Mouse (Mus musculus) hindbrain, embryonic 12.5 days (tissue): ENCODE results near the gene Fn3k. TPM values are rescaled to one million over a fixed set of nuclear protein-coding genes. Genes with fewer than 3 reads are reported as not detected.

Source experiments
- ATAC-seq: fragments of 200-750 bp; cut with Nextera tagmentation; 2 replicates; pipeline ENCODE4 v1.8.0; 2017; ENCODE audit warnings: moderate TSS enrichment; ENCODE audit not compliant: low FRiP score
- H3K27ac ChIP-seq: fragments of 300-500 bp; sonication (generic); 2 replicates; pipeline ENCODE4 v1.5.1; 2016; ENCODE audit warnings: mild to moderate bottlenecking
- H3K27me3 ChIP-seq: fragments of 300-500 bp; sonication (generic); 2 replicates; pipeline ENCODE4 v1.6.1; 2016; ENCODE audit warnings: mild to moderate bottlenecking
- H3K36me3 ChIP-seq: fragments of 300-500 bp; sonication (generic); 2 replicates; pipeline ENCODE4 v1.6.1; 2016; ENCODE audit warnings: mild to moderate bottlenecking
- H3K4me1 ChIP-seq: fragments of 300-500 bp; sonication (generic); 2 replicates; pipeline ENCODE4 v1.6.1; 2016
- H3K4me2 ChIP-seq: fragments of 300-500 bp; sonication (generic); replicated peaks from 2 replicates; pipeline ENCODE4 v1.6.1; 2016; ENCODE audit warnings: mild to moderate bottlenecking
- H3K4me3 ChIP-seq: fragments of 300-500 bp; sonication (generic); 2 replicates; pipeline ENCODE4 v1.5.1; 2016; ENCODE audit warnings: mild to moderate bottlenecking
- H3K9ac ChIP-seq: fragments of 300-500 bp; sonication (generic); 2 replicates; pipeline ENCODE4 v1.6.1; 2016; ENCODE audit warnings: mild to moderate bottlenecking, moderate library complexity
- H3K9me3 ChIP-seq: fragments of 300-500 bp; sonication (generic); replicated peaks from 2 replicates; pipeline ENCODE4 v1.6.1; 2016; ENCODE audit warnings: mild to moderate bottlenecking
- WGBS: fragments of 180-500 bp; shearing (Covaris S2); methylation state at CpG from one replicate; pipeline ENCODE4 v1.1.7; 2016; 5-methylcytosine and 5-hydroxymethylcytosine counted together
- polyA plus RNA-seq: library from polyadenylated mRNA; unstranded; fragments of >200 nt; fragmentation: Nextera tagmentation; extraction: Ambion mirVana; gene quantifications from 2 replicates; pipeline ENCODE4 v1.2.1, GENCODE M21; 2016

The Fn3k gene
- polyA plus RNA-seq, 1 experiment from 2014 or later: 2.8 TPM

DNA sequence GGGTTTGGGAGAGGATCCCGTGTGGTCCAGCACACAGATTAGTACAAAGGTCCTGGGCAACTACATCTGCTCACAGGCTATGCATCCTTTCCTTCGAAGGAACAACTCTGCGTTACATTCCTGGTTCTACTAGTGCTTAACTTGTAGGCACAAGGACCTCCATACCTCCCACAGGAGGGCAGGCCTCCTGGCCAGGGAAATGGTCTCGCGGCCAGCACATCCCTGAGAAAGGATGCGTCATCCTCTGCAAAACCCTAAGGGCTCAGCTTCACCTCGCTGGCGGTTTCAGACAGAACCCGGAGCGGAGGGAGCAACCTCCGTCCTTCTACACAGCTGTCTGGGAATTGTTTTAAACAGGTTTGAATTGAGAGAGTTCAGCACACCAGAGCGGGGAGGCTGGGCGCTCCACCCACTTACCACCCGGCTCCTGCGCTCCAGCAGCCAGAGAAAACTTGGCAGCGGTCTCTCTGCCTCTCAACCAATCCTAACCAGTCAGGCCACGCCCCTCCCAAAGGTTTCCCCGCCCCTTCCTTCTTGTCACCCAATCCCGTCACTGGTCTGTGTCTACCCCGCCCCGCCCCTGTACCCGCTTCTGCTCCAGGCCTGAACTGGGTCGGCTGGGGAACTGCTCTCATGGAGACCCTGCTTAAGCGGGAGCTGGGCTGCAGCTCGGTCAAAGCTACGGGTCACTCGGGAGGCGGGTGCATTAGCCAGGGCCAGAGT lies 13.7 kb upstream of the Fn3k start, which contains the start of gene Fn3krp:
Gene Fn3krp (plus strand): TSS at position 572 of the 723 bp plus-strand sequence.
- H3K27ac ChIP-seq: peak within 1 kb of the TSS; percentile 75
- H3K27me3 ChIP-seq: peaks cover 2% of the 10 kb centered on the region; the same call in 1 of the 2 replicates
- H3K36me3 ChIP-seq: no peaks in the 10 kb centered on the region
- ATAC-seq: peak; percentile 99
- H3K9ac ChIP-seq: peak within 1 kb of the TSS; percentile 64
- H3K4me3 ChIP-seq: peak within 1 kb of the TSS; percentile 61
- WGBS: 2% methylated on average over 28 of the region's 28 CpGs
- no peaks in the 10 kb centered on the region for H3K9me3 ChIP-seq
- peak within 1 kb of the TSS; percentile 83 for H3K4me2 ChIP-seq
- H3K4me1 ChIP-seq: peaks cover 12% of the 10 kb centered on the region

DNA sequence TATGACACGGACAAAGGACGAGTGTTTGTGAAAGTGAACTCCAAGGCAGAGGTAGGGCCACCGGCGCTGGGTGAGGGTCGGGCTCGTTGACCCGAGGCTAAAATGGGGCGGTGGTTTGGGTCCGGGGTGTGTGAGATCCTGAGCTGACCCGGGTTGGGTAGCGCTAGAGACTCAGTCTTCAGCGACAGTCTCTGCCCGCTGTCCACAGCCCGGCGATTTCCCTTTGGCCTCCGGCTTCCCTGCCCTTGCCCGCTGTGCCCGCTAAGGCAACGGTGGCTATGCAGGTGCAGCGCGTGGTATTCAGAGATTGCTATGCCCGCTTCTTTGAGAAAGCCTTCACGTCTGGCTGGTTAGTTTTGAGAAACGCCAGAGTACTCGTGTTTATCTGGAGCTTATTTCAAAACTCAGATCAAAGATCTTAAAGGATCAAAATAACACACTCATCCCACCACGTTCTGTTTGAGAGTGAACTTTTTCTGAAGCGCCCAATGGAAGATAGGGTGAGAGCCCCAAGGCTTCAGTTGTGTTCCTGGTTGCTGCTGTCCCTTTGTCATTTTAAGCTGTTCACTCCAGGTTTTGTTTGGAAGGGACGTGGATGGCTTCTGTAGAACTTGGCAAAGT lies 13.1 kb upstream of the Fn3k start:
- Histone ChIP-seq H3K27me3 (peaks cover 2% of the 10 kb centered on the region; the same call in 1 of the 2 replicates), H3K36me3 (no peaks in the 10 kb centered on the region), H3K27ac (peak overlapping the region; percentile 60), H3K9ac (peak overlapping the region; percentile 64), H3K9me3 (no peaks in the 10 kb centered on the region), H3K4me2 (peak overlapping the region; percentile 83), H3K4me3 (peak overlapping the region; percentile 61), H3K4me1 (peaks cover 12% of the 10 kb centered on the region)
- peak; percentile 75 for ATAC-seq
- WGBS: under 1% methylated on average over 28 of the region's 28 CpGs

DNA sequence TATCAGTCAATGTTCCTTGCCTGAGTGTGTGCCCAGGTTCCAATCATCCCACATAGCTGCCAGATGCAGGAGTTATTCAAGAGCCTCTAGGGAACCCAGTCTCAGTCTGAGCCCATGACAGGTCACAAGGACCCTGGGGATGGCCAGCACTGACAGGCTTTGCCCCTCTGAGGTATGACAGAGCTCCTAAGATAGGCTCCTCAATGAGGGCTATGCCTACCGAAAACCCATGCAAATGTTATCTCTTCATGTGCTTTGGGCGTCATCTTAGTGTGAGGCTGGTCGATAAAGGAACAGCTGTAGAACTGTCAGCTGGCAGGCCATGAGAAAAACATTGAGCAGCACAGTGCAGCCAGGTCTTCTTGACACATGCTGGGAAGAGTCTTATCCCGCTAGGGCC lies 1.3 kb upstream of the Fn3k start:
- Histone ChIP-seq H3K4me2 (no peak overlapping the region), H3K4me3 (no peak overlapping the region), H3K27ac (no peak overlapping the region), H3K36me3 (peaks cover 19% of the 10 kb centered on the region), H3K4me1 (peaks cover 17% of the 10 kb centered on the region), H3K9me3 (no peaks in the 10 kb centered on the region), H3K9ac (no peak overlapping the region), H3K27me3 (no peaks in the 10 kb centered on the region)
- 81% methylated on average over 4 of the region's 4 CpGs for WGBS
- ATAC-seq: no peak

DNA sequence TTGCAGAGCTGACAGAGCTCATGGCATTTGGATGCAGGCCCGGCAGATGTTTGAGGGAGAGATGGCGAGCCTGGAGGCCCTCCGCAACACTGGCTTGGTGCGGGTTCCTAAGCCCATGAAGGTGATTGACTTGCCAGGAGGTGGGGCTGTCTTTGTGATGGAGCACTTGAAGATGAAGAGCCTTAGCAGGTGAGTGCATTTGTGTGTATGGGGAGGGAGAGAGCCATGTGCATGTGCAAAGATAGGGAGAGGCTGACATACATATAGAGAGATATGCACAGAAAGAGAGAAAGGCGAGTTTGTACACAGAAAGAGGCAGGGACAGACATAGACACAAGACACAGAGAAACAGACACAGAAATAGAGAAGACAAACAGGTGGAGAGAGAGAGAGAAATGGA lies 2.5 kb downstream of the Fn3k start:
- Histone ChIP-seq H3K36me3 (no peaks in the 10 kb centered on the region), H3K4me1 (peaks cover 17% of the 10 kb centered on the region), H3K27ac (no peak overlapping the region), H3K4me3 (no peak overlapping the region), H3K27me3 (no peaks in the 10 kb centered on the region), H3K9me3 (no peaks in the 10 kb centered on the region), H3K4me2 (no peak overlapping the region), H3K9ac (no peak overlapping the region)
- no peak for ATAC-seq
- 83% methylated on average over 5 of the region's 5 CpGs for WGBS

GRCm38 (mm10) chr11:121439686-121440292 lies 5.1 kb downstream of the Fn3k start:
- Histone ChIP-seq H3K36me3 (no peaks in the 10 kb centered on the region), H3K4me3 (no peak overlapping the region), H3K27ac (no peak overlapping the region), H3K9ac (no peak overlapping the region), H3K9me3 (no peaks in the 10 kb centered on the region), H3K4me1 (peaks cover 9% of the 10 kb centered on the region), H3K4me2 (no peak overlapping the region), H3K27me3 (peaks cover 2% of the 10 kb centered on the region; the same call in 1 of the 2 replicates)
- WGBS: 74% methylated on average over 5 of the region's 5 CpGs
- no peak for ATAC-seq

GRCm38 (mm10) chr11:121441653-121442052 lies 6.9 kb downstream of the Fn3k start:
- H3K27me3 ChIP-seq: peaks cover 2% of the 10 kb centered on the region; the same call in 1 of the 2 replicates
- H3K9ac ChIP-seq: no peak overlapping the region
- no peaks in the 10 kb centered on the region for H3K9me3 ChIP-seq
- H3K27ac ChIP-seq: no peak overlapping the region
- H3K4me2 ChIP-seq: no peak overlapping the region
- H3K36me3 ChIP-seq: no peaks in the 10 kb centered on the region
- WGBS: 88% methylated on average over 4 of the region's 4 CpGs
- H3K4me1 ChIP-seq: no peaks in the 10 kb centered on the region; the same call in 1 of the 2 replicates
- H3K4me3 ChIP-seq: no peak overlapping the region
- ATAC-seq: no peak

- H3K27me3 ChIP-seq: peaks cover 2% of the 10 kb centered on the region; the same call in 1 of the 2 replicates
- H3K9ac ChIP-seq: no peak overlapping the region
- no peaks in the 10 kb centered on the region for H3K36me3 ChIP-seq
- H3K4me1 ChIP-seq: no peaks in the 10 kb centered on the region; the same call in 1 of the 2 replicates
- H3K9me3 ChIP-seq: no peaks in the 10 kb centered on the region
- no peak overlapping the region for H3K4me2 ChIP-seq
- H3K27ac ChIP-seq: no peak overlapping the region
- 73% methylated on average over 2 of the region's 2 CpGs for WGBS
- no peak for ATAC-seq
- no peak overlapping the region for H3K4me3 ChIP-seq
These were observed 7.4 kb downstream of the Fn3k start for GRCm38 (mm10) chr11:121442076-121442475.

DNA sequence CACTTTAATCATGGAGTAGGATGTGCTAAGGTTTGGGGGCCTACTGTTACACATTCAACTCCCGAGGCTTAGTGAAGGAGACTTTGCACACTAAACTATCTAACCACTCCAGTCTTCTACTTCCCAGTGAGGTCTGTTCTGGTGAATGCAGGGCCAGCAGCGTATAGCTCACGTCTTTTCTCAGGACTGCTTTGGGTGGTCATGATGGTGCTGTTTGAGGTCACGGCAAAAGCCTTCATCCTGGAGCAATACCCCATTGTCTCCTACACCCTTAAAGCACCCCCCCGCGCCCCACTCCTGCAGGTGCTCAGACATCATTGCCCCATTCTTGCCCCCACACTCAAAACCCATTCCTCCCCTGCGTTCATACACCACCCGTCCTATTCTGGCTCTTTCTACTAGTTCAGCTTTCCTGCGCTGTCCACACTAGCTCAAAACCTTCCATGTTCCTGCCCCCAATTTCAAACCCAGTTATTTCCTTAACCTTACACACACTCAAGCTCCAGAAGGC lies 16.6 kb downstream of the Fn3k start:
- no peaks in the 10 kb centered on the region for H3K27me3 ChIP-seq
- 0 out of 2 replicates have a peak, but pooled peaks cover 5% of the 10 kb centered on the region for H3K36me3 ChIP-seq
- H3K9me3 ChIP-seq: no peaks in the 10 kb centered on the region
- peak overlapping the region; percentile 81 for H3K4me2 ChIP-seq
- 24% methylated on average over 9 of the region's 9 CpGs for WGBS
- H3K4me1 ChIP-seq: peaks cover 15% of the 10 kb centered on the region
- peak overlapping the region; percentile 87; the same call in 1 of the 2 replicates for H3K27ac ChIP-seq
- no peak; the same call in 1 of the 2 replicates for ATAC-seq
- H3K4me3 ChIP-seq: peak overlapping the region; percentile 93
- H3K9ac ChIP-seq: peak overlapping the region; percentile 81; the same call in 1 of the 2 replicates

GRCm38 (mm10) chr11:121451753-121452635 lies 17.3 kb downstream of the Fn3k start, which contains the start of gene Tbcd:
Tbcd (plus strand) TSS chr11:121451949.
- 0 out of 2 replicates have a peak, but pooled peaks cover 5% of the 10 kb centered on the region for H3K36me3 ChIP-seq
- H3K4me3 ChIP-seq: peak within 1 kb of the TSS; percentile 93
- peak within 1 kb of the TSS; percentile 87 for H3K27ac ChIP-seq
- WGBS: under 1% methylated on average over 58 of the region's 58 CpGs
- peaks cover 15% of the 10 kb centered on the region for H3K4me1 ChIP-seq
- no peaks in the 10 kb centered on the region for H3K9me3 ChIP-seq
- peak; percentile 94 for ATAC-seq
- no peaks in the 10 kb centered on the region for H3K27me3 ChIP-seq
- peak within 1 kb of the TSS; percentile 81 for H3K9ac ChIP-seq
- H3K4me2 ChIP-seq: peak within 1 kb of the TSS; percentile 81

DNA sequence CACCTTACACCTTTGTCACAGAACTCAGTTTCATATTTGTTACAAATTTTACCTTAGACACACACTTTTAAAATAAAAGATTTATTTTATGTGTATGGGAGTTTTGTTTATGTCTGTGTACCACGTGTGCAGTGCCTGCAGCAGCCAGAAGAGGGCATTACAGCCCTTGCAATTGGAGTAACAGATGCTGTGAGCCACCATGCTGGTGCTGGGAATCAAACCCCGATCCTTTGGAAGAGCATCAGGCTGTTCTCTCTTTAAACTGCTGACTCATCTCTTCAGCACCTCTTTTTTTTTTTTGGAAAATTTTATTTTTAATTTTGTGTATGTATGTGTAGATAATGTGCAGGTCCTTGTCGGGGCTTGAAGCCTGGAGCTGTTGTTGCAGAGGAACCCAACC lies 23.2 kb downstream of the Fn3k start:
- no peak overlapping the region for H3K27ac ChIP-seq
- ATAC-seq: no peak
- peaks cover 54% of the 10 kb centered on the region for H3K36me3 ChIP-seq
- peaks cover 4% of the 10 kb centered on the region for H3K4me1 ChIP-seq
- H3K9ac ChIP-seq: no peak overlapping the region
- no peaks in the 10 kb centered on the region for H3K9me3 ChIP-seq
- no peaks in the 10 kb centered on the region for H3K27me3 ChIP-seq
- WGBS: 93% methylated on average over 3 of the region's 3 CpGs
- H3K4me3 ChIP-seq: no peak overlapping the region
- H3K4me2 ChIP-seq: no peak overlapping the region

DNA sequence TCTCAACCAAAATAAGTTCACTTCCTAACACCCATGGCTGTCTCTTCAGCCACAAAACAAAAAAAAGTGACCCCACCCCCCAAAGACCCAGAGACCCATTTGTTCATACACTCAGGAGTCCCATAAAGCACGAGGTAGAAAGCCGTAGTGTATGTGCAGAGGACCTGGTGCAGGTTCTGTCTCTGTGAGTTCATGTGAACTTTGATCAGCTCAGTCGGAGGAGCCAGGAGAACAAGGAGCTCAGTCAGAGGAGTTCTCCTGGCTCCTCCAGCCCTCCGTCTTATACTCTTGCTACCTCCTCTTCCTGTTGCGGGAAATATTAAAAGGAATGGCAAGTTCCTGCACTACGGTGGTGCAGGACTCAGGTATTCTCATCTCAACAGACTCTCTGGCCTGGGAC lies 32.7 kb downstream of the Fn3k start:
- 97% methylated on average over 6 of the region's 6 CpGs for WGBS
- H3K36me3 ChIP-seq: peaks cover 52% of the 10 kb centered on the region
- ATAC-seq: no peak

More for the DNA sequence above, 32.7 kb downstream of the Fn3k start:
- no peak overlapping the region for H3K4me3 ChIP-seq
- H3K27ac ChIP-seq: no peak overlapping the region
- no peaks in the 10 kb centered on the region for H3K27me3 ChIP-seq
- H3K4me2 ChIP-seq: no peak overlapping the region
- no peaks in the 10 kb centered on the region for H3K4me1 ChIP-seq
- H3K9me3 ChIP-seq: no peaks in the 10 kb centered on the region
- H3K9ac ChIP-seq: no peak overlapping the region
